Mouse (Mus musculus): ENCODE measurements around the gene Scaper. TPM values are rescaled to one million over a fixed set of nuclear protein-coding genes. Genes with fewer than 3 reads are reported as not detected.

Gene Scaper
- polyA plus RNA-seq, 1 experiment from 2014 or later: 13.2 TPM

DNA sequence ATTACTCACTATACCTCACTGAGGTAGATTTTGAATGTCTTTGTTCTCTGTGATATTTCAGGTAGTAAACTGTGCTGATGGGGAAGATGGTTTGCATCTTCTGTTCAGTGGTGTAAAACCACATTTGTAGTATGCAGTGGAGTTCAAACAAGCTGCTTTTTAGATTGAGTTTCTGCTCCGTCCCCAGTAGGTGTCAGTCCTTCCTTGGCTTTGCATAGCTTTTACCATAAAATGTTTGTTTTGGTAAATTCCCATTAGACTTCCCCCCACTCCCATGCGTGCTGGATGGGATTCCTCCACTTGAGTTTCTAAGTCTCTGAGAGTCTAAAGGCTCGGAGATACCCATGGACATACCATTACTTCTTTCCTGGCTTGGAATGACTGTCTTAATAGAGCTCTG is 231.3 kb downstream of the Scaper start:
- H3K9ac ChIP-seq (replicated peaks; ENCODE audit: low read length): no peak overlapping the region
- DNase-seq (ENCODE audit: low spot score) (peak; percentile 9), ATAC-seq (replicated peaks; ENCODE audit: insufficient number of reproducible peaks, low FRiP score, low TSS enrichment, low read depth) (no peak)
- no peak overlapping the region for H3K4me3 ChIP-seq (ENCODE audit: low read depth, low read length)
- H3K4me2 ChIP-seq (ENCODE audit: low read depth, low read length): no peak overlapping the region
- WGBS: 56% methylated on average over 3 of the region's 3 CpGs
- no peaks in the 10 kb centered on the region for H3K36me3 ChIP-seq (replicated peaks; ENCODE audit: control insufficient read depth, insufficient read depth, low read depth, low read length)
- no peaks in the 10 kb centered on the region for H3K4me1 ChIP-seq (ENCODE audit: control insufficient read depth, insufficient read depth, low read length)
- no peak overlapping the region for H3K27ac ChIP-seq (replicated peaks; ENCODE audit: low read depth, low read length)
- no peaks in the 10 kb centered on the region for H3K9me3 ChIP-seq (replicated peaks; ENCODE audit: control insufficient read depth, low read length)
- H3K27me3 ChIP-seq (ENCODE audit: control insufficient read depth, insufficient read depth, low read length): no peaks in the 10 kb centered on the region

DNA sequence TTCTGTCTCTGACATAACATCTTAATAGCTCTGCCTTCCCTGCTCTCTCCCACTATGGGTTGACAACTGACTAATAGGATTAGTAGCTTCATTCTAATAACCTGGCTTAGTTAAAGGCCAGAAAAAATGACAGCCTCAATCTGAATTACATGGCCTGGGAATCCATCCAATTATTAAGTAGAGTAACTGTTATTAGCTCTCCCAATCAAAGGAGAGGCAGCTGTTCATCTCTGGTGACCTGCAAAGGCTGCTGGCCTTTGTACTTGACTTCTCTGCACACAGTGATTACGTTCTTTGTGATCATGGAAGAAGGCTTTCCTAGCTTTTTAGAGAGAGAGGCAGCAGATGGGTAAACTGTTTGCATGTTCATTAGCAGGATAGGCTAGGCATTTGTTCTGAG is 242.6 kb downstream of the Scaper start:
- H3K27me3 ChIP-seq (ENCODE audit: control insufficient read depth, insufficient read depth, low read length): no peaks in the 10 kb centered on the region
- H3K9ac ChIP-seq (replicated peaks; ENCODE audit: low read length): no peak overlapping the region
- no peaks in the 10 kb centered on the region for H3K4me1 ChIP-seq (ENCODE audit: control insufficient read depth, insufficient read depth, low read length)
- DNase-seq (ENCODE audit: low spot score): no peak
- no peak for ATAC-seq (replicated peaks; ENCODE audit: insufficient number of reproducible peaks, low FRiP score, low TSS enrichment, low read depth)
- 35% methylated on average over 1 of the region's 1 CpGs for WGBS
- no peaks in the 10 kb centered on the region for H3K9me3 ChIP-seq (replicated peaks; ENCODE audit: control insufficient read depth, low read length)
- H3K36me3 ChIP-seq (replicated peaks; ENCODE audit: control insufficient read depth, insufficient read depth, low read depth, low read length): no peaks in the 10 kb centered on the region
- no peak overlapping the region for H3K4me2 ChIP-seq (ENCODE audit: low read depth, low read length)
- H3K27ac ChIP-seq (replicated peaks; ENCODE audit: low read depth, low read length): no peak overlapping the region
- no peak overlapping the region for H3K4me3 ChIP-seq (ENCODE audit: low read depth, low read length)

DNA sequence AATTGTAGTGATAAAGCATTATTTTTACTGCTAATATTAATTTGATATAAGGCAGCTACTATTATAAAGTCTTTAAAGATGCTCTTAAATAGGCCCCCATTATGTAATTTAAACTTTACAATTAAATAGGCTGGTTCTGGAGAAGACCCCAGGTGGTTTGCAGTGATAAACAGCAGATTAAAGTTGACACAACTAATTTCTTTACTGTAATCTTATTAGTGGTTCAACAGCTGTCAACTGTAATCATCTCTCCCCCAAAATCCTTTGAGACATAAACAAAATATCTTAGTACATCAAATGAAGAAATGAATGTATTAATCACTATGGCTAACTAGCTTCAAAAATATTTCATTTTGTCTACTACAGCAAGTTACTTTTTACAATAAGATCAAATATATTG is 260.8 kb downstream of the Scaper start:
- Histone ChIP-seq H3K4me3 (ENCODE audit: low read depth, low read length) (no peak overlapping the region), H3K36me3 (replicated peaks; ENCODE audit: control insufficient read depth, insufficient read depth, low read depth, low read length) (no peaks in the 10 kb centered on the region), H3K27ac (replicated peaks; ENCODE audit: low read depth, low read length) (no peak overlapping the region), H3K27me3 (ENCODE audit: control insufficient read depth, insufficient read depth, low read length) (no peaks in the 10 kb centered on the region), H3K9ac (replicated peaks; ENCODE audit: low read length) (no peak overlapping the region), H3K9me3 (replicated peaks; ENCODE audit: control insufficient read depth, low read length) (no peaks in the 10 kb centered on the region), H3K4me2 (ENCODE audit: low read depth, low read length) (no peak overlapping the region), H3K4me1 (ENCODE audit: control insufficient read depth, insufficient read depth, low read length) (no peaks in the 10 kb centered on the region)
- DNase-seq (ENCODE audit: low spot score) (no peak), ATAC-seq (replicated peaks; ENCODE audit: insufficient number of reproducible peaks, low FRiP score, low TSS enrichment, low read depth) (no peak)

DNA sequence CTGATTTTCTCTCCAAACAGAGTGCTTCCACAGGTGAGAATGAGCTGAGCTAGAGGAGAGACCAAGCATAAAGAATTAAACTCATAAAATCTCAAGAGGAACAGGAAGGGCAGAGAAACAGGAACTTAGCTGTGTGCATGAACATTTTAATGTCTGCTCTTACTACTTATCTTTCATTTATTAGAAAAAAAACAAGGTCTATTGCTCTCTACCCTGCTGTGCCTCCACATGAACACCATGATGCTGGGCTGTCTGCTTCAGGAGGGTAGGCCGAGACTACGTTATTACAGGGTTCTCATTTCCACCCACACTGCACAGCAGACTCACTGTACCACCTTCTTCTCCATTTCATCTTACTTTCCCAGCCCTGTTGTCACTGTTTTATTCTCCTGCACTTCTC is 291.5 kb downstream of the Scaper start:
- DNase-seq (ENCODE audit: low spot score): no peak
- WGBS: 95% methylated on average over 2 of the region's 2 CpGs
- no peak for ATAC-seq (replicated peaks; ENCODE audit: insufficient number of reproducible peaks, low FRiP score, low TSS enrichment, low read depth)
- Histone ChIP-seq H3K4me2 (ENCODE audit: low read depth, low read length) (no peak overlapping the region), H3K9me3 (replicated peaks; ENCODE audit: control insufficient read depth, low read length) (no peaks in the 10 kb centered on the region), H3K9ac (replicated peaks; ENCODE audit: low read length) (no peak overlapping the region), H3K27me3 (ENCODE audit: control insufficient read depth, insufficient read depth, low read length) (no peaks in the 10 kb centered on the region), H3K4me3 (ENCODE audit: low read depth, low read length) (no peak overlapping the region), H3K36me3 (replicated peaks; ENCODE audit: control insufficient read depth, insufficient read depth, low read depth, low read length) (no peaks in the 10 kb centered on the region), H3K27ac (replicated peaks; ENCODE audit: low read depth, low read length) (no peak overlapping the region), H3K4me1 (ENCODE audit: control insufficient read depth, insufficient read depth, low read length) (no peaks in the 10 kb centered on the region)

DNA sequence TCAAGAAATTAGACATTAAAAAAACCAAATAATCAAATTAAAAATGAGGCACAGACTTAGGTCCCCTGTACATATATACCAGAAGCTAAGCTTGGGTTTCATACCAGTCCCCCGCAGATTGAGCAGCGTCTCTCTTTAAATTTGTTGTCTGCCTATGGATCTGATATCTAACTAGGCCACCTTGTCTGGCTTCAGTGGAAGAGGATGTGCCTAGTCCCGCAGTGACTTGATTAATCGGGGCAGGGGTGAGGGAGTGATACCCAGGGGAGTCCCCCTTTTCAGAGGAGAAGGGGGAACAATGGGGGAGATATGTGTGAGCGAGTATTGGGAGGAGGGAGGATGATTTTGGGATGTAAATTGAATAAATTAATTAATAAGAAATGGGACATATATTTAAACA is 310.9 kb downstream of the Scaper start:
- no peak overlapping the region for H3K4me2 ChIP-seq (ENCODE audit: low read depth, low read length)
- H3K27ac ChIP-seq (replicated peaks; ENCODE audit: low read depth, low read length): no peak overlapping the region
- DNase-seq (ENCODE audit: low spot score) (no peak), ATAC-seq (replicated peaks; ENCODE audit: insufficient number of reproducible peaks, low FRiP score, low TSS enrichment, low read depth) (no peak)
- H3K9ac ChIP-seq (replicated peaks; ENCODE audit: low read length): no peak overlapping the region
- no peaks in the 10 kb centered on the region for H3K9me3 ChIP-seq (replicated peaks; ENCODE audit: control insufficient read depth, low read length)
- H3K4me1 ChIP-seq (ENCODE audit: control insufficient read depth, insufficient read depth, low read length): no peaks in the 10 kb centered on the region
- no peak overlapping the region for H3K4me3 ChIP-seq (ENCODE audit: low read depth, low read length)
- H3K36me3 ChIP-seq (replicated peaks; ENCODE audit: control insufficient read depth, insufficient read depth, low read depth, low read length): no peaks in the 10 kb centered on the region
- WGBS: 85% methylated on average over 5 of the region's 5 CpGs
- H3K27me3 ChIP-seq (ENCODE audit: control insufficient read depth, insufficient read depth, low read length): no peaks in the 10 kb centered on the region

DNA sequence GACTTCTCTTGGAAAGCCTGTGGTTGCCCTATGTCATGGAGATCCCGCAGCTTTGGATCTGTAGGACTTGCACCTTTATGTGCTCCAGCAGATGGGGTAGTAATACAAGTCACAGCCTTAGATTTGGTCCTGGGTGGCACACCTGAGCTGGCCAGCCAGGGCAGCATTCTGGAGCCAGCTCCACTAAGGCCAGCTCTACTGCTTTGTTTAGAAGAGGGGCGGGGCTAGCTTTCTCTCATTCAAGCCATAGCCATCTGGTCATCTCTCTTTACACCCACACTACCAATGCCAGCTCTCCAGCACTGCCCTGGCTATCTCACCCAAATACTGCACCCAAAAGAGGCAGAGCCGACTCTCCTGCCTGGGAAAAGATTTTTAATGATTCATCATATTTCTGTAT is 323.2 kb downstream of the Scaper start:
- H3K36me3 ChIP-seq (replicated peaks; ENCODE audit: control insufficient read depth, insufficient read depth, low read depth, low read length): no peaks in the 10 kb centered on the region
- no peak overlapping the region for H3K4me3 ChIP-seq (ENCODE audit: low read depth, low read length)
- DNase-seq (ENCODE audit: low spot score): no peak
- no peaks in the 10 kb centered on the region for H3K27me3 ChIP-seq (ENCODE audit: control insufficient read depth, insufficient read depth, low read length)
- H3K9me3 ChIP-seq (replicated peaks; ENCODE audit: control insufficient read depth, low read length): no peaks in the 10 kb centered on the region
- no peak overlapping the region for H3K27ac ChIP-seq (replicated peaks; ENCODE audit: low read depth, low read length)
- no peak overlapping the region for H3K9ac ChIP-seq (replicated peaks; ENCODE audit: low read length)
- no peaks in the 10 kb centered on the region for H3K4me1 ChIP-seq (ENCODE audit: control insufficient read depth, insufficient read depth, low read length)
- no peak for ATAC-seq (replicated peaks; ENCODE audit: insufficient number of reproducible peaks, low FRiP score, low TSS enrichment, low read depth)
- 77% methylated on average over 3 of the region's 3 CpGs for WGBS
- H3K4me2 ChIP-seq (ENCODE audit: low read depth, low read length): no peak overlapping the region

DNA sequence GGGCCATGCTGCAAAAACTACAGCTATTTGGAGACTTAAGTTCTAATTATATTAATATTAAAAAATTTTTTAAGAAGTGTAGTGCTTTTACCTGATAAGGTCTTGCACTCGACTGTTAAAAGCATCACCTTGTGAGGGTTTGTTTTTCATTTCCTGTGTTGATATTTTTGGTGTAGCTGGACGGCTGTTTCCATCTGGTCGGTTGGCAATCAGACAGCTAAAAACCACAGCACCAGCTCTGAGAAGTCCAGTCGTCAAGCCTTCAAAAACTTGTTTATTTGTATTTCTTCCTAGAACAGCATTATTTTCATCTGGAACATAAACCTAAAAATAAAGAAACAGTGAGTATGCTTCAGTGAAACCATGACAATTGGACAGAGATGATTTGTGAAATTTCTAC is 328.2 kb downstream of the Scaper start:
- Histone ChIP-seq H3K27me3 (ENCODE audit: control insufficient read depth, insufficient read depth, low read length) (no peaks in the 10 kb centered on the region), H3K36me3 (replicated peaks; ENCODE audit: control insufficient read depth, insufficient read depth, low read depth, low read length) (no peaks in the 10 kb centered on the region), H3K4me1 (ENCODE audit: control insufficient read depth, insufficient read depth, low read length) (no peaks in the 10 kb centered on the region), H3K4me2 (ENCODE audit: low read depth, low read length) (no peak overlapping the region), H3K4me3 (ENCODE audit: low read depth, low read length) (no peak overlapping the region), H3K9me3 (replicated peaks; ENCODE audit: control insufficient read depth, low read length) (no peaks in the 10 kb centered on the region), H3K9ac (replicated peaks; ENCODE audit: low read length) (no peak overlapping the region), H3K27ac (replicated peaks; ENCODE audit: low read depth, low read length) (no peak overlapping the region)
- ATAC-seq (replicated peaks; ENCODE audit: insufficient number of reproducible peaks, low FRiP score, low TSS enrichment, low read depth) (no peak), DNase-seq (ENCODE audit: low spot score) (no peak)
- 54% methylated on average over 4 of the region's 4 CpGs for WGBS

DNA sequence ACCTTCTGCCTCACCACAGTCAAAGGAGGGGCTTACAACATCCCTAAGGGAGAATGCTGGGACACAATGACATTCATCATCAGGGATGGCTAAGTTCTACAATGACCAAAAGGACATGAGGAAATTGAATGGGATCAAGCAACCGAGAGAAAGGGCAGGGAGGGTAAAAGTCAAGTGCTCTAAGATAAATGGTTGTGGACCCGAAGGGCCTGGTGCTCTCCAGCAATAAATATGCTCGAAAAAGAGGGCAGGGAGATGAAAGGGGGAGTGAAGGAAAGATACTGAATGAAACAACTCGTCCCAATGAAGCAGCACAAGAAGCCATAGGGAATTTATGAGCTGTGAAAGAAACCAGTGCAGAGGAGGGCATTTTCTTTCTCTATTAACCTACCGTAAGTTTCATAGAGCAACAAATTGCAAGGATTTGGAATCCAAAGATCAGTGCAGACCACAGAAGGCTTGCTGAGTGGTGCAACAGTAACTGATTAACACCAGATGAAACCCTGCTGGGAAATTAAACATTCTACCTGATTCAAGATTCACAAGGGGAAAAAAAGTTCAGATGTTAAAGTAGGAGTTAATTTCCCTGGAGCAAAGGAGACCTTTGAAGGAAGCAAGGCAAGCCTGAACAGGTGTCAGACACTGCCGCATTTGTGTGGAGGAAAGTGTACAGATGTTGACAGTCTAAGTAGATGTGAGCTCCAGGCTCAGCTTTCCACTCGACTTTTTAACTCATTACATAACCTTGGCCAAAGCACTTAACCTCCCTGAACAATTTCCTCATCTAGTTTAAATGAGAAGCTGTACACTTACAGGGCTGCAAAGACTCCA is 329.0 kb downstream of the Scaper start:
- DNase-seq (ENCODE audit: low spot score) (peak; percentile 39), ATAC-seq (replicated peaks; ENCODE audit: insufficient number of reproducible peaks, low FRiP score, low TSS enrichment, low read depth) (no peak)
- Histone ChIP-seq H3K9me3 (replicated peaks; ENCODE audit: control insufficient read depth, low read length) (no peaks in the 10 kb centered on the region), H3K4me1 (ENCODE audit: control insufficient read depth, insufficient read depth, low read length) (no peaks in the 10 kb centered on the region), H3K27me3 (ENCODE audit: control insufficient read depth, insufficient read depth, low read length) (no peaks in the 10 kb centered on the region), H3K4me3 (ENCODE audit: low read depth, low read length) (no peak overlapping the region), H3K27ac (replicated peaks; ENCODE audit: low read depth, low read length) (no peak overlapping the region), H3K36me3 (replicated peaks; ENCODE audit: control insufficient read depth, insufficient read depth, low read depth, low read length) (no peaks in the 10 kb centered on the region), H3K9ac (replicated peaks; ENCODE audit: low read length) (no peak overlapping the region), H3K4me2 (ENCODE audit: low read depth, low read length) (no peak overlapping the region)
- WGBS: 37% methylated on average over 7 of the region's 7 CpGs

All from embryonic facial prominence, embryonic 11.5 days (tissue).